In the genomic region with DNA sequence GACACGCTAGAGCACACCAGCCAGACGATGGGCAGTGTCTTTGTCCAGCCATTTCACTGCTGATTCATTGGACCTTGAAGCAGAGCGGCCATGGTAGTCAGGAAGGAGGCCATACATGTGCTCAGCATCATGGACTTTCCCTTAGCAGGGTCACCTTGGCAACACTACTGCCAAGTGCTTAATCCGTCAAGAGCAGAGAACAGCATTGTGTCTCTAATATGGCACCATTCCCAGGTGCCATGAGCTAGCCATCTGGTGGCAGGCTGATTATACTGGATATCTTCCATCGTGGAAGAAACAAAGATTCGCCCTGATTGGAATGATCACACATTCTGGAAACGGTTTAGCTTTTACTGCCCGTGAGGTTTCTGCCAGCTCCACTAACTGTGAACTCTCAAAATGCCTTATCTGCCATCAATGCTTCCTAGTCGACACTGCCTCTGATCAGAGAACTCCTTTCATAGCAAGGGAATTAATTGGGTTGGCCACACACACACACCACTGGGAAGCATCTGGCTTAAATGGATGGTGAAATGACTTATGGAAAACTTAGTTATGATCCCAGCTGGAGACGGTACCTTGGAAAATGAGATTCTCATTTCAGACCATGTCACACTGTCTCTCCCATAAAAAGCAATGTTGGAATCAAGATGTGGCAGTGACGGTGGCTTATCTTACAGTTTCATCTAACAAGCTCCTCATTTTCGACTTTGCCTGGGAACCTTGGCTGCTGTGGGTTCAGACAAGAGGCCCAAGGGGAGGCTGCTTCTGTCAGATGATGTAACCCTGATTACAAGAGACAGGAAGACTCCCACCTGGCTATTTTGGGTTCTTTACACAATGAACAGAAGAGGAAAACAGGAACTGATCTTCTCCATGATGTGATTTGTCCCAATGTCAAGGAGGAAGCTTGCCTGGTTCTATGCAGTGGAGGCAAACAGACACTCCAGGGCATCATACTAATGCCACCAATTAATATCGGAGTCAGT, we compare ENCODE assay signal across 9 mouse cellular contexts. TPM values are rescaled to one million over a fixed set of nuclear protein-coding genes. Genes with fewer than 3 reads are reported as not detected.
DNase-seq lines count a peak whose midpoint lies in the region; ATAC-seq lines count a peak whose summit lies in the region.
"Had no signal": no experiment of that assay in that cellular context is flagged by ENCODE, and none has a peak within 500 bp of the region (broad histone marks: within the 10 kb centered on the region; RNA-seq: fewer than 3 reads in every experiment).

No protein-coding gene starts in this region.

- H3K9me3 ChIP-seq in embryonic facial prominence, embryonic 14.5 days (ENCODE audit: control insufficient read depth, low read length) = no peaks in the 10 kb centered on the region
- no peaks in the 10 kb centered on the region for H3K9me3 ChIP-seq in embryonic facial prominence, embryonic 10.5 days
- no peaks in the 10 kb centered on the region for H3K9me3 ChIP-seq in hindbrain, embryonic 13.5 days
- no peaks in the 10 kb centered on the region for H3K9me3 ChIP-seq in neural tube, embryonic 14.5 days (ENCODE audit: control insufficient read depth, low read length)
- H3K9me3 ChIP-seq: limb, embryonic 12.5 days had no signal

- DNase-seq in embryonic facial prominence, embryonic 14.5 days (ENCODE audit: low spot score) = peak; percentile 28
- no peak for DNase-seq in embryonic facial prominence, embryonic 10.5 days (ENCODE audit: low spot score)
- DNase-seq in retina, postnatal 1 day = peak; percentile 52
- no peak for DNase-seq in retina, embryonic 14.5 days (ENCODE audit: low spot score)
- no peak for DNase-seq in thymus, postnatal 10 days (ENCODE audit: low spot score in 2 of 2)
- DNase-seq in T-cell, adult 2 months (ENCODE audit: low spot score) = no peak

- H3K27me3 ChIP-seq in embryonic facial prominence, embryonic 14.5 days (replicated peaks; ENCODE audit: control insufficient read depth, insufficient read depth, low read length) = no peaks in the 10 kb centered on the region
- no peaks in the 10 kb centered on the region for H3K27me3 ChIP-seq in embryonic facial prominence, embryonic 10.5 days (replicated peaks; ENCODE audit: low read depth, poor library complexity, severe bottlenecking)
- H3K27me3 ChIP-seq in hindbrain, embryonic 13.5 days = no peaks in the 10 kb centered on the region
- H3K27me3 ChIP-seq in neural tube, embryonic 14.5 days (ENCODE audit: control insufficient read depth, insufficient read depth, low read length) = no peaks in the 10 kb centered on the region
- H3K27me3 ChIP-seq: limb, embryonic 12.5 days had no signal

- no peak overlapping the region for H3K9ac ChIP-seq in embryonic facial prominence, embryonic 14.5 days (ENCODE audit: low read depth, low read length)
- no peak overlapping the region for H3K9ac ChIP-seq in hindbrain, embryonic 13.5 days
- H3K9ac ChIP-seq in neural tube, embryonic 14.5 days (replicated peaks; ENCODE audit: low read depth, low read length) = no peak overlapping the region
- H3K9ac ChIP-seq: limb, embryonic 12.5 days had no signal

- H3K27ac ChIP-seq in embryonic facial prominence, embryonic 14.5 days (replicated peaks; ENCODE audit: low read depth, low read length) = no peak overlapping the region
- H3K27ac ChIP-seq in embryonic facial prominence, embryonic 10.5 days (replicated peaks) = no peak overlapping the region
- peak overlapping the region; percentile 82 for H3K27ac ChIP-seq in hindbrain, embryonic 13.5 days
- peak overlapping the region; percentile 69 for H3K27ac ChIP-seq in neural tube, embryonic 14.5 days (ENCODE audit: low read depth, low read length)
- H3K27ac ChIP-seq: limb, embryonic 12.5 days had no signal

- 61% methylated on average over 13 of the region's 13 CpGs for WGBS in embryonic facial prominence, embryonic 14.5 days
- 83% methylated on average over 13 of the region's 13 CpGs for WGBS in embryonic facial prominence, embryonic 10.5 days
- 46% methylated on average over 13 of the region's 13 CpGs for WGBS in hindbrain, embryonic 13.5 days
- WGBS in neural tube, embryonic 14.5 days = 41% methylated on average over 13 of the region's 13 CpGs

- no peak overlapping the region for H3K4me2 ChIP-seq in embryonic facial prominence, embryonic 14.5 days (ENCODE audit: low read depth, low read length)
- no peak overlapping the region for H3K4me2 ChIP-seq in hindbrain, embryonic 13.5 days
- no peak overlapping the region for H3K4me2 ChIP-seq in neural tube, embryonic 14.5 days (ENCODE audit: low read depth, low read length)
- H3K4me2 ChIP-seq: limb, embryonic 12.5 days had no signal

- H3K4me3 ChIP-seq in embryonic facial prominence, embryonic 14.5 days (ENCODE audit: low read depth, low read length) = no peak overlapping the region
- H3K4me3 ChIP-seq in embryonic facial prominence, embryonic 10.5 days = no peak overlapping the region
- H3K4me3 ChIP-seq in hindbrain, embryonic 13.5 days = no peak overlapping the region
- no peak overlapping the region for H3K4me3 ChIP-seq in neural tube, embryonic 14.5 days (ENCODE audit: low read depth, low read length)
- H3K4me3 ChIP-seq: limb, embryonic 12.5 days had no signal

- no peaks in the 10 kb centered on the region for H3K4me1 ChIP-seq in embryonic facial prominence, embryonic 14.5 days (ENCODE audit: control insufficient read depth, insufficient read depth, low read length)
- no peaks in the 10 kb centered on the region for H3K4me1 ChIP-seq in embryonic facial prominence, embryonic 10.5 days
- H3K4me1 ChIP-seq in hindbrain, embryonic 13.5 days (replicated peaks) = peaks cover 15% of the 10 kb centered on the region
- H3K4me1 ChIP-seq in neural tube, embryonic 14.5 days (ENCODE audit: control insufficient read depth, insufficient read depth, low read length) = no peaks in the 10 kb centered on the region
- H3K4me1 ChIP-seq: limb, embryonic 12.5 days had no signal

- ATAC-seq in embryonic facial prominence, embryonic 14.5 days (ENCODE audit: low read depth) = peak; percentile 68; the same call in 1 of the 2 replicates
- peak; percentile 97 for ATAC-seq in hindbrain, embryonic 13.5 days (ENCODE audit: low FRiP score)
- peak; percentile 98 for ATAC-seq in neural tube, embryonic 14.5 days (ENCODE audit: low read depth)

- H3K36me3 ChIP-seq in embryonic facial prominence, embryonic 14.5 days (ENCODE audit: control insufficient read depth, insufficient read depth, low read length) = no peaks in the 10 kb centered on the region
- no peaks in the 10 kb centered on the region for H3K36me3 ChIP-seq in embryonic facial prominence, embryonic 10.5 days (replicated peaks)
- H3K36me3 ChIP-seq in hindbrain, embryonic 13.5 days = no peaks in the 10 kb centered on the region
- no peaks in the 10 kb centered on the region for H3K36me3 ChIP-seq in neural tube, embryonic 14.5 days (ENCODE audit: control insufficient read depth, insufficient read depth, low read length)
- H3K36me3 ChIP-seq: limb, embryonic 12.5 days had no signal

RNA-seq across cellular contexts. Expression of gene Tbpl1, which starts 14.9 kb away (rescaled TPM):
- 49.5 and 56.0 TPM in 2 replicates for polyA plus RNA-seq in embryonic facial prominence, embryonic 14.5 days (2014; fragmentation: Nextera tagmentation; extraction: Ambion mirVana)
- 89.1 and 91.8 TPM in 2 replicates for polyA plus RNA-seq in embryonic facial prominence, embryonic 10.5 days (2016; fragmentation: Nextera tagmentation; extraction: Ambion mirVana)
- 115 and 117 TPM in 2 replicates for polyA plus RNA-seq in hindbrain, embryonic 13.5 days (2015; fragmentation: Nextera tagmentation; extraction: Ambion mirVana)
- 97.4 and 105 TPM in 2 replicates for polyA plus RNA-seq in neural tube, embryonic 14.5 days (2014; fragmentation: Nextera tagmentation; extraction: Ambion mirVana)

Comparison
In these comparisons a context has a peak if more than half of its experiments do, and no peak if none do; other contexts are left out.
1. DNase-seq: peak in embryonic facial prominence, embryonic 14.5 days (single experiment) and retina, postnatal 1 day (single experiment); none in embryonic facial prominence, embryonic 10.5 days (single experiment), retina, embryonic 14.5 days (single experiment), thymus, postnatal 10 days (0 of 2) and T-cell, adult 2 months (single experiment).
2. H3K27ac ChIP-seq: peak in hindbrain, embryonic 13.5 days (single experiment) and neural tube, embryonic 14.5 days (single experiment); none in embryonic facial prominence, embryonic 14.5 days (single experiment) and embryonic facial prominence, embryonic 10.5 days (single experiment).
3. Peak in every context shown above with its lines, with median percentiles within 50 percentile points of each other: ATAC-seq.